Mouse (Mus musculus): ENCODE measurements at regions not wholly inside any gene's neighbourhood (a gene's known extent, or its start where the extent isn't known, plus 50 kb on each side); places are given as distances from the start of the nearest gene placed in this dataset.

DNA sequence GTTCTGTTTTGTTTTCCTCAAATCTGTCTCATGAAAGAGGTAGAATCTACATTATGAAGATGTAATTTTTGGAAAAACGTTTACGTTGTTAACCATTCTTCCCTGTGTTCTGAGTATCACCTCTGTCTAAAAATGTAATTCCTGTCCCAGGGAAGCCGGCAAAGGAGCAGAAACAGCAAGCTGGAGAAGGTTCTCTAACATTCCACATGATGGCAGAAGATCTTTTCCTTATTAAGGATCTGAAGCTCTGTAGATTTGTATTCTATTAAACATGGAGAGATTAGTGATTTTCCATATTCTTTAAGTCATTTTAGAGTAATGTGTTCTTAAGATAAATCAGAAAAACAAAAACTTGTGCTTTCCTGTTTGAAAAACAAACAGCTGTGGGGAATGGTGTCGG lies 802.9 kb upstream of the 4930412O13Rik start:
- Histone ChIP-seq H3K36me3 (ENCODE audit: control insufficient read depth, insufficient read depth, low read length) (no peaks in the 10 kb centered on the region), H3K9me3 (ENCODE audit: control insufficient read depth, low read length) (no peaks in the 10 kb centered on the region), H3K4me1 (replicated peaks; ENCODE audit: control insufficient read depth, insufficient read depth) (no peaks in the 10 kb centered on the region), H3K27me3 (ENCODE audit: control insufficient read depth, insufficient read depth, low read length) (no peaks in the 10 kb centered on the region), H3K4me2 (replicated peaks; ENCODE audit: low read depth) (no peak overlapping the region), H3K27ac (replicated peaks) (no peak overlapping the region), H3K9ac (ENCODE audit: low read length) (no peak overlapping the region), H3K4me3 (ENCODE audit: low read depth, low read length) (no peak overlapping the region)
- ATAC-seq (ENCODE audit: low FRiP score, low TSS enrichment) (no peak), DNase-seq (ENCODE audit: low spot score) (no peak)
- no peak for TF ChIP-seq EP300 (optimal IDR thresholded peaks at IDR 0.05)
- peak; percentile 45 for TF ChIP-seq CTCF (IDR thresholded peaks at IDR 0.05; ENCODE audit: low read depth)
- WGBS, result 67% methylated on average over 4 of the region's 4 CpGs

DNA sequence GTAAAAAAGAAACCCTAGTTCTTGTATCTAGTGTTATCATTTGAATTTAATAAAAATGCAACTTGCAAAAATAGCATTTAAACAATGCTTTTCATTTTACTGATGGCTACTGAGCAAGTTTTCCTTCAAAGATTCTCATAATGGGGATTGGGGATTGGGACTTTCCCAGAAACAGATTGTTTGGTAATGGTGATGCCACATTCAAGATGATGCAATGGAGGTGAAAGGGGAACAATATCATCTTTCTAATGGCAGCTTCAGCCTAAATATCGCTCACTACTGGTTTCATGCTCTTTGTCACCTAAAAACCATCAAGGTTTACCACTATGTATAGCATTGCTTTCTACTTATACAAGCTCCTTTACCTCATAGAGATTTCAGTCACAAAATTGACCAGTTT lies 799.3 kb upstream of the 4930412O13Rik start:
- Histone ChIP-seq H3K4me2 (replicated peaks; ENCODE audit: low read depth) (no peak overlapping the region), H3K9ac (ENCODE audit: low read length) (no peak overlapping the region), H3K4me1 (replicated peaks; ENCODE audit: control insufficient read depth, insufficient read depth) (no peaks in the 10 kb centered on the region), H3K4me3 (ENCODE audit: low read depth, low read length) (no peak overlapping the region), H3K27ac (replicated peaks) (no peak overlapping the region), H3K27me3 (ENCODE audit: control insufficient read depth, insufficient read depth, low read length) (no peaks in the 10 kb centered on the region), H3K36me3 (ENCODE audit: control insufficient read depth, insufficient read depth, low read length) (no peaks in the 10 kb centered on the region), H3K9me3 (ENCODE audit: control insufficient read depth, low read length) (no peaks in the 10 kb centered on the region)
- TF ChIP-seq CTCF (IDR thresholded peaks at IDR 0.05; ENCODE audit: low read depth) (no peak), EP300 (optimal IDR thresholded peaks at IDR 0.05) (no peak)
- DNase-seq (ENCODE audit: low spot score), result no peak
- ATAC-seq (ENCODE audit: low FRiP score, low TSS enrichment), result no peak
- 88% methylated on average over 1 of the region's 1 CpGs for WGBS

DNA sequence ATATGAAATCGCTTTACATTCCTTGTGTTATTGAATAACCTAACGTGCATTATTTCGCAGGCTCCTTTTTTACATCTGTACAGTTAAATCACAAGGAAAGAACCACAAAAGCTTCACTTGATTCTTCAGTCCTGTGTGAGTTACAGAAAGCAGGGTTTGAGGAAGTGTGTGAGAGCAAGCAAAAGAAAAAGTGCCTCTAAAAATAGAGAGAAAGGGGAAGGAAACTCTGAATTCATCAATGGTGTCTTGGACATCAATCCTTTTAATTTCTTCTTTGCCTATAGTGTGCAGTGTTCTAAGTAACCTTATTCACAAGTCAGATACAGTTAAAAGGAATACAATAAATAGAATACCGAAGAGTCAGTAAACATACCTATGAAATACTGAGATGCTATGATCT lies 785.7 kb upstream of the 4930412O13Rik start:
- no peak overlapping the region for H3K4me2 ChIP-seq (replicated peaks; ENCODE audit: low read depth)
- no peak overlapping the region for H3K27ac ChIP-seq (replicated peaks)
- 51% methylated on average over 4 of the region's 4 CpGs for WGBS
- H3K4me1 ChIP-seq (replicated peaks; ENCODE audit: control insufficient read depth, insufficient read depth), result no peaks in the 10 kb centered on the region
- H3K27me3 ChIP-seq (ENCODE audit: control insufficient read depth, insufficient read depth, low read length), result no peaks in the 10 kb centered on the region
- DNase-seq (ENCODE audit: low spot score) (no peak), ATAC-seq (ENCODE audit: low FRiP score, low TSS enrichment) (no peak)
- H3K9ac ChIP-seq (ENCODE audit: low read length), result no peak overlapping the region
- no peak overlapping the region for H3K4me3 ChIP-seq (ENCODE audit: low read depth, low read length)
- no peaks in the 10 kb centered on the region for H3K36me3 ChIP-seq (ENCODE audit: control insufficient read depth, insufficient read depth, low read length)
- TF ChIP-seq EP300 (optimal IDR thresholded peaks at IDR 0.05) (no peak), CTCF (IDR thresholded peaks at IDR 0.05; ENCODE audit: low read depth) (no peak)
- no peaks in the 10 kb centered on the region for H3K9me3 ChIP-seq (ENCODE audit: control insufficient read depth, low read length)

DNA sequence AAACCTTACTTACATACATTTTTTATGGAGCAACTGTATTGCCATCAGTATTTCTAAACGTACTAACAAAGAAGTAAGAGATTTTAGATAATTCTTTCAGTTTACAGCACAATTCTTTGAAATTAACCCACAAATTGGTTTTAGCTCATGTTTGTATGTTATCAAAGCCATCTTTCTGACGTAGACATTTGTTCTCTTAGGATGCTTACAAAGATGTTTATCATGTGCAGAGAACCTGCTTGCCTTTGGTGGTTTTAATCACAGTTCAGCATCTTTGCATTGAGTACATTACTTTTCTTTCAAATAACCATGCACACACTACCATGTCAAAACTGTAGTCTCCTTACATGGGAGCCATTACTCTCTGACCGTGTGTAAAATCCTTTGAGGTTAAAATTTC lies 764.4 kb upstream of the 4930412O13Rik start:
- Histone ChIP-seq H3K4me3 (ENCODE audit: low read depth, low read length) (no peak overlapping the region), H3K27ac (replicated peaks) (no peak overlapping the region), H3K4me1 (replicated peaks; ENCODE audit: control insufficient read depth, insufficient read depth) (no peaks in the 10 kb centered on the region), H3K27me3 (ENCODE audit: control insufficient read depth, insufficient read depth, low read length) (no peaks in the 10 kb centered on the region), H3K9me3 (ENCODE audit: control insufficient read depth, low read length) (no peaks in the 10 kb centered on the region), H3K9ac (ENCODE audit: low read length) (no peak overlapping the region), H3K4me2 (replicated peaks; ENCODE audit: low read depth) (no peak overlapping the region), H3K36me3 (ENCODE audit: control insufficient read depth, insufficient read depth, low read length) (no peaks in the 10 kb centered on the region)
- DNase-seq (ENCODE audit: low spot score), result no peak
- no peak for TF ChIP-seq CTCF (IDR thresholded peaks at IDR 0.05; ENCODE audit: low read depth)
- TF ChIP-seq EP300 (optimal IDR thresholded peaks at IDR 0.05), result no peak
- no peak for ATAC-seq (ENCODE audit: low FRiP score, low TSS enrichment)
- 68% methylated on average over 3 of the region's 3 CpGs for WGBS

DNA sequence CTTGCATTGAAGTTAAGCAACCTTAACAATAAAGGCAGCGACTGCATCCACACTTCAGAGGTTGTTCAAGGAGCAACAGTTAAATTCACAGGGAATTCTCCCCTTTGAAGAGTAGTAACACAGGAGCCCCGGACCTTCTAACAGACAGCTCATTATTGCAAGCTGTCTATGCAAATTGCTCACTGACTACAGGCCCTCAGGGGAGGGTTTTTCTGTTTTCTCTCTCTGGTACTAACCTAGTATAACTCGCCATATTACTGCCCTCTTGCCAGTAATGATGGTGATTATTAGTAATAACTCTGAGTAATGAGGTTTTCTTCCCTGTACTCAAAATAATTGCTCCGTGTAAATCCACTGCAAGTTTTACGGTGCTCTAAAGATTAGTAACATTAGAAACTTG lies 763.5 kb upstream of the 4930412O13Rik start:
- Histone ChIP-seq H3K4me2 (replicated peaks; ENCODE audit: low read depth) (no peak overlapping the region), H3K4me3 (ENCODE audit: low read depth, low read length) (no peak overlapping the region), H3K36me3 (ENCODE audit: control insufficient read depth, insufficient read depth, low read length) (no peaks in the 10 kb centered on the region), H3K9ac (ENCODE audit: low read length) (no peak overlapping the region), H3K4me1 (replicated peaks; ENCODE audit: control insufficient read depth, insufficient read depth) (no peaks in the 10 kb centered on the region), H3K9me3 (ENCODE audit: control insufficient read depth, low read length) (no peaks in the 10 kb centered on the region), H3K27ac (replicated peaks) (no peak overlapping the region), H3K27me3 (ENCODE audit: control insufficient read depth, insufficient read depth, low read length) (no peaks in the 10 kb centered on the region)
- ATAC-seq (ENCODE audit: low FRiP score, low TSS enrichment), result no peak
- WGBS, result 55% methylated on average over 5 of the region's 5 CpGs
- no peak for TF ChIP-seq CTCF (IDR thresholded peaks at IDR 0.05; ENCODE audit: low read depth)
- TF ChIP-seq EP300 (optimal IDR thresholded peaks at IDR 0.05), result no peak
- no peak for DNase-seq (ENCODE audit: low spot score)

DNA sequence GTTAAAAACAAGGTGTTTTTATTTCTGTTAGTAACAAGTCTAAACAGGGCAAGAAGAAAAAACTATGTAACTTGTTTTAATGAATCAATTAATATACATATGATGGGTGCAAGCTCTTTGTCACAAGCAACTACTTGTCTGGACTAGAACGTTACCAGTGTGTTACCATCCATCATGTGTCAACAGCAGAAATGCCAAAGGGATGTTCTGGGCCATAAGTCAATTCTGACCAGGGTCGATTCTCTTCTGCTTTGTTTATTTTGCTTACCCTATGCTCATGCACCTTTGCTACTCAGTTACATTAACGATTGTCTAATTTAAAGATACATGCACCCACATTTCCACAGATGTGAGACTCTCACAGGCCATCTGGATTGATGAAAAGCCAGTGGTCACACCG lies 744.1 kb upstream of the 4930412O13Rik start:
- TF ChIP-seq EP300 (optimal IDR thresholded peaks at IDR 0.05) (no peak), CTCF (IDR thresholded peaks at IDR 0.05; ENCODE audit: low read depth) (no peak)
- H3K4me3 ChIP-seq (ENCODE audit: low read depth, low read length), result no peak overlapping the region
- H3K4me1 ChIP-seq (replicated peaks; ENCODE audit: control insufficient read depth, insufficient read depth), result no peaks in the 10 kb centered on the region
- no peak for DNase-seq (ENCODE audit: low spot score)
- H3K27me3 ChIP-seq (ENCODE audit: control insufficient read depth, insufficient read depth, low read length), result no peaks in the 10 kb centered on the region
- H3K27ac ChIP-seq (replicated peaks), result no peak overlapping the region
- H3K4me2 ChIP-seq (replicated peaks; ENCODE audit: low read depth), result no peak overlapping the region
- no peak overlapping the region for H3K9ac ChIP-seq (ENCODE audit: low read length)
- WGBS, result 10% methylated on average over 4 of the region's 4 CpGs
- no peaks in the 10 kb centered on the region for H3K9me3 ChIP-seq (ENCODE audit: control insufficient read depth, low read length)
- no peak for ATAC-seq (ENCODE audit: low FRiP score, low TSS enrichment)
- no peaks in the 10 kb centered on the region for H3K36me3 ChIP-seq (ENCODE audit: control insufficient read depth, insufficient read depth, low read length)

Measured in stomach, postnatal 0 days (tissue).